Mouse (Mus musculus): Measurements from ENCODE around the gene Adgrg4. TPM values are rescaled to one million over a fixed set of nuclear protein-coding genes. Genes with fewer than 3 reads are reported as not detected.

Gene Adgrg4
- not detected in 2 replicates for polyA plus RNA-seq (2012; rRNA removed; ENCODE audit: low replicate concordance)

DNA sequence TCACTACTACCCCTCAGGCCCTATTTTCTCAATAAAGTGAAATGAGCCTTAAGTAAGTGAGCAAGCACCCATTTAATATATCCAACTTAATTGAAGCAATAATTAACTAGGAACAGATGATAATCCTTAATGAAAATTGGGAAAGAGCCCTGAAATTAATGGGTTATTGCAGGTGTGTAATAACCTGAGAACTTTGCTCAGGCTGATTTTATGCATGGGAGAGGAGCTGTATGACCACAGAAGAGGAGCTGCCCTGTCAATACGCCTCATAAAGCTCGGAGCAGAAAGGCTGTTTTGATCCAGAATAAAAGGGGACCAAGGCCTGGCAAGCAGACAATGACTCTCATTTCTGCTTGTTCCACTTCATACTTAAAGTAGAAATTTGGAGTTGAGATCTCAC, at the start of gene Adgrg4:
Gene Adgrg4 (plus strand): TSS at position 301 of the 400 bp plus-strand sequence.

DNA sequence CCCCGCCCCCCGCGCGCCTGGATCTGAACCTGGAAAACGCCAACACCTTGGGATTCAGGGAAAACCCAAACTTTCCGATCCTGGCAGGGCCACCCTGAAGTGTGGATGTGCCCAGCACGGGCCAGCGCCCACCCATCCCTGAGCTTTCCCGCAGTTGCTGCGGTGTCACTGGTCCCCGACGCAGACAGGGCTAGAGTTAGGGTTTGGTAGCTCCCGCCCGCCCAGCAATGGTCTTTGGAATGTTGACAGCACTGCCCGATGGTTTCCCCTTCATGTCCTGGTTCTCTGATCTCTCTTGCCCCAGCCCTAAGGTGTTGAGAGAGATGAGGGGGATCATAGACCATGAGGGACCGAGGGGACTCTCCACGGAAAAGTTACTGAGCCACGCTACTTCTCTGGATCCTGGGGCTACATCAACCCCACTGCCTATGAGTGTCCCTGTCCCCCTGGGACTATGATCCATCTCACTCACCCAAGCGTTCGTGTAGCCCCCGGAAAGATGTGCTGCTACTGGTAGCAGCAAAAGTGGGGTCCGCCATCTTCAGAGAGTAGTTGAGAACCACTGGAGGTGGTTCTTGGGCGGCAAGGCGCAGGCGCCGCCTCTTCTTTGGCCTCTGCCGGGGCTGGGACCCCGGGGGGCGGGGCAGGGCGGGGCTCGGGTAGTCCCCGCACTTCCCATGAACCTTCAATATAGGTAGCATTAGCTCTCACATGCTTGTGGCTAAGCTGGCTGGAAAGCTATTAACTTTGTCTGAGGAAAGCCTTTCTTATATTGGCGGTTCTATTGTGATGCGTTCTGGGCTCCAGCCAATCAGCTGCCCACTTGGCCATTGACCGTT, 48.0 kb upstream of the Adgrg4 start, which contains the start of gene Map7d3:
Gene Map7d3 (minus strand): TSS at position 562 of the 839 bp plus-strand sequence.

DNA sequence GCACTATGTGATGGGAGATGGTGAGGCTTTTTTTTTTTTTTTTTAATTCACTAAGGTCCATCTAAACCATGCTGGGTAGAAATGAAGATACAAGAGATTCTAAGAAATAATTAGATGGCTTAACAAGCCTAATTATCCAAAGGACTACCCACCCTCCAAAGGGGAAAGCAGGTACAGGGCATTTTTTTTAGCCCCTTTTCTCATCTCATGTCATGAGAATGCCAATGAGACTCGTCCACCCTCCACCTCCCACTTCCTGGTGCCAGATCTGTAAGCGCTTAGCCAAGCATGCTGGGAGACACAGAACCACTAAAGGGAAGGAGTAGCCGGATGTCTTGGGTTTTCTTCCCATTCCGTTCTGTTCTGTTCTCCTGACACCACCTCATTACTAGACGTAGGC, 172.8 kb downstream of the Adgrg4 start, which contains the start of gene Brs3:
Gene Brs3 (plus strand): TSS at position 301 of the 400 bp plus-strand sequence.

Other genes starting within 250 kb of the Adgrg4 start
- 326 and 519 TPM in 2 replicates for gene Fhl1, start 138.4 kb upstream of the Adgrg4 start, polyA plus RNA-seq (2012; rRNA removed; ENCODE audit: low replicate concordance)
- gene Map7d3, start 47.8 kb upstream of the Adgrg4 start, polyA plus RNA-seq (2012; rRNA removed; ENCODE audit: low replicate concordance), result 0.69 and 0.76 TPM in 2 replicates
- not detected in 2 replicates for gene Brs3, start 172.9 kb downstream of the Adgrg4 start, polyA plus RNA-seq (2012; rRNA removed; ENCODE audit: low replicate concordance)
- 11.4 and 22.5 TPM in 2 replicates for gene Htatsf1, start 183.4 kb downstream of the Adgrg4 start, polyA plus RNA-seq (2012; rRNA removed; ENCODE audit: low replicate concordance)
- gene Vgll1, start 217.9 kb downstream of the Adgrg4 start, polyA plus RNA-seq (2012; rRNA removed; ENCODE audit: low replicate concordance), result not detected in 2 replicates

All from subcutaneous adipose tissue, adult 2 months (tissue).